ENCODE assay signal across 8 mouse cellular contexts in the genomic region with DNA sequence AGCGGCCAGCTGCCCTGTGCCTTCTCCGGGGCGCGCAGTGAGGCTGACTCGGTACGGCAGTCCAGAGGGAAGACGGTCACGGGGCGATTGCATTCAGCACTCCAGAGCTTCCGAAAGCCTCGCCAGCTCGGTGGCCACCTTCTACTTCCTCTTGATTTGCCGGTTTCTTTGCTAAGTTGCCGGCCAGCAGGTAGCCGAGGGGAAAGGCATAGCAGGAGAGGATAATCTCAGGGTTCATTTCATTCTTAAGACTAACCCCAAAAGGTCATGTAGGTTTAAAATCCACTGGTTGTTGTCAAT. TPM values are rescaled to one million over a fixed set of nuclear protein-coding genes. Genes with fewer than 3 reads are reported as not detected.
DNase-seq lines count a peak whose midpoint lies in the region; ATAC-seq lines count a peak whose summit lies in the region.

No protein-coding gene starts in this region.

- DNase-seq in kidney, postnatal 4 days, result no peak
- DNase-seq in intestine, embryonic 14.5 days (ENCODE audit: low spot score), result no peak
- no peak for DNase-seq in midbrain, embryonic 14.5 days
- no peak for DNase-seq in urinary bladder, postnatal 14 days (ENCODE audit: low spot score)
- no peak for DNase-seq in ovary, postnatal 10 days (ENCODE audit: low spot score)
- no peak for DNase-seq in gastrocnemius, adult 18-20 months (ENCODE audit: low spot score)

- peak overlapping the region; percentile 92 for H3K4me2 ChIP-seq in kidney, embryonic 15.5 days
- H3K4me2 ChIP-seq in embryonic facial prominence, embryonic 12.5 days (replicated peaks), result peak overlapping the region; percentile 74
- H3K4me2 ChIP-seq in intestine, embryonic 14.5 days (ENCODE audit: low read length), result peak overlapping the region; percentile 68
- H3K4me2 ChIP-seq in midbrain, embryonic 14.5 days (ENCODE audit: low read length), result peak overlapping the region; percentile 80

- H3K4me3 ChIP-seq in kidney, embryonic 15.5 days (replicated peaks), result peak overlapping the region; percentile 80
- H3K4me3 ChIP-seq in embryonic facial prominence, embryonic 12.5 days, result peak overlapping the region; percentile 70
- peak overlapping the region; percentile 77 for H3K4me3 ChIP-seq in intestine, embryonic 14.5 days (ENCODE audit: low read depth, low read length)
- peak overlapping the region; percentile 78 for H3K4me3 ChIP-seq in midbrain, embryonic 14.5 days (replicated peaks; ENCODE audit: low read depth, low read length)

- no peaks in the 10 kb centered on the region for H3K9me3 ChIP-seq in kidney, embryonic 15.5 days (replicated peaks)
- H3K9me3 ChIP-seq in embryonic facial prominence, embryonic 12.5 days, result no peaks in the 10 kb centered on the region
- H3K9me3 ChIP-seq in intestine, embryonic 14.5 days (ENCODE audit: control insufficient read depth, low read length), result no peaks in the 10 kb centered on the region
- no peaks in the 10 kb centered on the region for H3K9me3 ChIP-seq in midbrain, embryonic 14.5 days (ENCODE audit: control insufficient read depth, low read length)

- H3K27ac ChIP-seq in kidney, embryonic 15.5 days, result peak overlapping the region; percentile 82
- peak overlapping the region; percentile 93 for H3K27ac ChIP-seq in embryonic facial prominence, embryonic 12.5 days
- H3K27ac ChIP-seq in intestine, embryonic 14.5 days (ENCODE audit: low read depth), result peak overlapping the region; percentile 92; the same call in 1 of the 2 replicates
- peak overlapping the region; percentile 97 for H3K27ac ChIP-seq in midbrain, embryonic 14.5 days (replicated peaks; ENCODE audit: low read depth, low read length)

- WGBS in kidney, embryonic 15.5 days, result under 1% methylated on average over 15 of the region's 15 CpGs
- 0% methylated on average over 14 of the region's 15 CpGs for WGBS in embryonic facial prominence, embryonic 12.5 days
- under 1% methylated on average over 15 of the region's 15 CpGs for WGBS in intestine, embryonic 14.5 days
- WGBS in midbrain, embryonic 14.5 days, result 0% methylated on average over 15 of the region's 15 CpGs

- peak overlapping the region; percentile 78 for H3K9ac ChIP-seq in kidney, embryonic 15.5 days
- peak overlapping the region; percentile 88 for H3K9ac ChIP-seq in embryonic facial prominence, embryonic 12.5 days
- peak overlapping the region; percentile 85 for H3K9ac ChIP-seq in intestine, embryonic 14.5 days (ENCODE audit: low read length)
- peak overlapping the region; percentile 88 for H3K9ac ChIP-seq in midbrain, embryonic 14.5 days (replicated peaks; ENCODE audit: low read length)

- peaks cover 12% of the 10 kb centered on the region; the same call in 1 of the 2 replicates for H3K4me1 ChIP-seq in kidney, embryonic 15.5 days
- H3K4me1 ChIP-seq in embryonic facial prominence, embryonic 12.5 days, result no peaks in the 10 kb centered on the region
- H3K4me1 ChIP-seq in intestine, embryonic 14.5 days (replicated peaks; ENCODE audit: control insufficient read depth, insufficient read depth, low read length), result peaks cover 7% of the 10 kb centered on the region; the same call in 1 of the 2 replicates
- H3K4me1 ChIP-seq in midbrain, embryonic 14.5 days (ENCODE audit: control insufficient read depth, insufficient read depth, low read length), result 0 out of 2 replicates have a peak, but pooled peaks cover 2% of the 10 kb centered on the region

- no peaks in the 10 kb centered on the region for H3K27me3 ChIP-seq in kidney, embryonic 15.5 days
- no peaks in the 10 kb centered on the region for H3K27me3 ChIP-seq in embryonic facial prominence, embryonic 12.5 days
- no peaks in the 10 kb centered on the region for H3K27me3 ChIP-seq in intestine, embryonic 14.5 days (replicated peaks; ENCODE audit: control insufficient read depth, insufficient read depth, low read length)
- H3K27me3 ChIP-seq in midbrain, embryonic 14.5 days (ENCODE audit: control insufficient read depth, insufficient read depth, low read length), result peaks cover 16% of the 10 kb centered on the region; the same call in 1 of the 2 replicates

- no peak for ATAC-seq in kidney, embryonic 15.5 days (replicated peaks; ENCODE audit: low FRiP score)
- no peak for ATAC-seq in embryonic facial prominence, embryonic 12.5 days (ENCODE audit: insufficient number of reproducible peaks, insufficient read depth, low FRiP score, low TSS enrichment)
- no peak for ATAC-seq in intestine, embryonic 14.5 days (replicated peaks; ENCODE audit: low FRiP score, low TSS enrichment, low read depth)
- ATAC-seq in midbrain, embryonic 14.5 days (ENCODE audit: low FRiP score, low TSS enrichment), result no peak

- peaks cover 2% of the 10 kb centered on the region; the same call in 1 of the 2 replicates for H3K36me3 ChIP-seq in kidney, embryonic 15.5 days
- no peaks in the 10 kb centered on the region for H3K36me3 ChIP-seq in embryonic facial prominence, embryonic 12.5 days
- 0 out of 2 replicates have a peak, but pooled peaks cover 5% of the 10 kb centered on the region for H3K36me3 ChIP-seq in intestine, embryonic 14.5 days (ENCODE audit: control insufficient read depth, insufficient read depth, low read length)
- H3K36me3 ChIP-seq in midbrain, embryonic 14.5 days (ENCODE audit: control insufficient read depth, insufficient read depth, low read length), result no peaks in the 10 kb centered on the region

RNA-seq across cellular contexts. Expression of gene Epha7, which starts 2.6 kb away (rescaled TPM):
- 34.7 and 40.8 TPM in 2 replicates for polyA plus RNA-seq in kidney, embryonic 15.5 days (2015; fragmentation: Nextera tagmentation; extraction: Ambion mirVana)
- polyA plus RNA-seq in embryonic facial prominence, embryonic 12.5 days (2016; fragmentation: Nextera tagmentation; extraction: Ambion mirVana), result 75.2 and 76.4 TPM in 2 replicates
- polyA plus RNA-seq in intestine, embryonic 14.5 days (2014; fragmentation: Nextera tagmentation; extraction: Ambion mirVana), result 25.8 and 33.7 TPM in 2 replicates
- 48.2 and 68.0 TPM in 2 replicates for polyA plus RNA-seq in midbrain, embryonic 14.5 days (2014; fragmentation: Nextera tagmentation; extraction: Ambion mirVana)
- 1 to 10 TPM; 2.0 to 2.7 TPM for total RNA-seq in gastrocnemius, adult 18-20 months (2021)
